Mouse (Mus musculus) stomach, postnatal 0 days (tissue): ENCODE data around the gene Ear6.

Experiments used
- CTCF ChIP-seq: IDR thresholded peaks from 2 replicates; pipeline ENCODE4 v1.5.1; 2016; ENCODE audit warnings: antibody characterized with exemption, low read depth, mild to moderate bottlenecking, moderate library complexity
- EP300 ChIP-seq: optimal IDR thresholded peaks from 2 replicates; pipeline ENCODE3; 2016; ENCODE audit warnings: antibody characterized with exemption

DNA sequence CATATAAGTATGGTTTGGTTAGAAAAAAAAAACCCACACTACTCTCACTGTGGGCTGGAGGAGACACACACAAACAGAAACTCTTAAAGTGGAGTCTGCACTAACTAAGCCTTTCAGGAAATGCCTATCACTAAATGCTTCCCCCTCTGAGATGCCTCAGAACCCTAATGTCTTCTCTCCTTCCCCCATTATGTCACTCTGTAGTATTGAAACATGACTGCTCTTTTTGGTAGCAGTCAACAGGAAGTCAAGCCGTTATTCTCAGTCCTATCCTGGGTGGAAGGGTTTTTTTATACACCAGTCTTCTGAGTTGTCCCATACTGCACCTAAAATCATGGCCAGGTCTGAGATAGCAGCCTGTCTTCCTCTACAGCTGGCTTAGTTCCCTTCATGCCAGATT is 26.9 kb upstream of the Ear6 start:
- TF ChIP-seq CTCF: no peak
- TF ChIP-seq EP300: no peak
